Mouse (Mus musculus) layer of hippocampus, postnatal 36 days (tissue): ENCODE measurements at regions not wholly inside any gene's neighbourhood (a gene's known extent, or its start where the extent isn't known, plus 50 kb on each side); places are given as distances from the start of the nearest gene placed in this dataset.

Source experiments
- DNase-seq, 2 experiments: peaks; one replicate each; pipeline ENCODE4 v3.0.0; 2022

GRCm38 (mm10) chr17:88910144-88910543, 118.4 kb upstream of the Lhcgr start:
- DNase-seq, result no peak

GRCm38 (mm10) chr17:88901742-88902141, 110.0 kb upstream of the Lhcgr start:
- DNase-seq, result no peak

- no peak for DNase-seq
Measured at GRCm38 (mm10) chr17:88900904-88901303, 109.1 kb upstream of the Lhcgr start.

GRCm38 (mm10) chr17:88898705-88899668, 107.2 kb upstream of the Lhcgr start:
- no peak for DNase-seq

DNA sequence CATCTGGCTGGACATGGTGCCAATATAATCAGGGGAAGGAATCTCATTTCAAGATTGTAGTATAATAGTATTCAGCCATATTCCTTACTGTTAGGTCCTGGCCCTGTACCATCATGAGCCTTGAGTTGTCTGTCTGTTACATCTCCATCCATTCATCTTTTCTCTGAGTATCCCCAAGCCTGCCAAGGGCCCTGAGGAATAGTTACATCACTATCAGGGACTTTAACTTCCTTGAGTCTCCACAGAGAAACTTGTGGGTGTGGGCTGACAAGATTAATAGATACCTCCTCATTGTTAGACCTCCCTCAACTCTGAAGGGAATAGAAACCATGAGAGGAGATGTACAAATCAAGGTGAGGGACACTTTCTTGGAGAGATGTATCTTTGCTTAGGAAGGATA, 101.7 kb upstream of the Lhcgr start:
- DNase-seq, result no peak

DNA sequence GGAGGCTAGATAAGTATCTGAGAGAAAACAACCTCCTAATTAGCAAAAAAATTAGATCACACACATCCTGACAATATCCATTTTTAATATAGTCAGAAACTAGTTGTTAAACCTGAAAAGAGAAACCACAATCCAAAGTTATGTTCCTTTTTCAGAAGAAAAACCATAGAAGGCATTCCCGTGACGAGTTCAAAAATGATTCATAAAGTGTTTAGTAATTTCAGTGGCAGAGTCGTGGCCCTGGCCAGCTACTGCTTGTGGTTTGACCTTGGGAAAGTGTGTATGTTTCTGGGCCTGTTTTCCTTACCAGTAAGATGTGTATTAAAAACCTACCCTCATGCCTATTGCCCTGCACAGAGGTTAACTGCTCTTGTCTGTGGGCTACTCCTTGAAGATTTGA, 93.7 kb upstream of the Lhcgr start:
- DNase-seq, result no peak

DNA sequence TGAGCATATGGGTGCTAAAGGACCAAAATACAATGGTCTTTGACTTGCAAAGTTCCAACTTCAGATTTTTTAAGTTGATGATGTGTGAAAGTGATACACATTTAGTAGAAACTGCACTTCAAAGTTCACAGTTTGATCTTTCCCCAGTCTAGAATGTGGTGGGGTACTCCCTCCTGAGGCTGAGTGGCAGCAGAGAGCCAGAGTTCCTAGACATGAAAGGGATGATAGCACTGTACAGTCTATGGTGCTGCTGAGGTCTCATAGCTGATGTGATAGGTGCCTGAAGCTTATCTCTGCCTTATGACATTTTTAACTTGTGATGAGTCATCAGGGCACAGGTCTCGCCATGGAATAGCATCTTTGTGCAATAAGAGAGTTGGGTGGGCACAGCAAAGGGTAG, 87.9 kb upstream of the Lhcgr start:
- no peak for DNase-seq

DNA sequence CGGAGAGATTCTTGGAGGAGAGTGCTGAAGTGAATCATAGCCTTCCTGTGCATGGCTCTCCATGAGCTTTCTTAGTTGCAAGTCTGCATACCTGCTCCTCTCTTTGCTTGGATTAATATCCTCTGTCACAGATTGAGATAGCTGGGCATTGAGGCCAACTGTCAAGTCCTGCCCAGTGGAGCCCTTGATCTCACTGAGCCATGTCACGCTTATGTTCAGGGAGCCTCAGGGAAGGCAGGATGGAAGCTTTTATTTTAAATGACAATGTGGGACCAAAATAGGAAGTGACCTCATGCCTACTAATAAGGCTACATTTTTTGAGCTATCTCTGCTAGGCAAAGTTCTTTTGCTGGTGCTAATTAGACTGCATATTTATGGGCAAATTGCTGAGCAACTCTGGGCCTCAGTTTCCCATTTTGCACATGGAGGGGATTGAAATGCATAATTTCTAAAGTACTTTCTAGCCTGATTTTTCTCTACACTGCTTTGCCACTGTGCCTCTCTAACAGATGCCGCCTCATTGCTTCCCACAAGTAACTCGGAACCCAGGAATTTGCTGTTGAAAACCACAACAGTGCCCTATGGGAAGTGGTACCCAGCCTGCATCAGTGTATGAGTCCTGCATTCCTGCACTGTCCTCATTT, 78.7 kb upstream of the Lhcgr start:
- DNase-seq, result no peak

- no peak for DNase-seq
Measured at GRCm38 (mm10) chr17:88864631-88865030, 72.8 kb upstream of the Lhcgr start.

- no peak for DNase-seq
Measured at GRCm38 (mm10) chr17:88864214-88864613, 72.4 kb upstream of the Lhcgr start.

GRCm38 (mm10) chr17:88861128-88861527, 69.3 kb upstream of the Lhcgr start:
- no peak for DNase-seq

- DNase-seq, result no peak
Measured at GRCm38 (mm10) chr17:88860576-88860975, 68.8 kb upstream of the Lhcgr start.

DNA sequence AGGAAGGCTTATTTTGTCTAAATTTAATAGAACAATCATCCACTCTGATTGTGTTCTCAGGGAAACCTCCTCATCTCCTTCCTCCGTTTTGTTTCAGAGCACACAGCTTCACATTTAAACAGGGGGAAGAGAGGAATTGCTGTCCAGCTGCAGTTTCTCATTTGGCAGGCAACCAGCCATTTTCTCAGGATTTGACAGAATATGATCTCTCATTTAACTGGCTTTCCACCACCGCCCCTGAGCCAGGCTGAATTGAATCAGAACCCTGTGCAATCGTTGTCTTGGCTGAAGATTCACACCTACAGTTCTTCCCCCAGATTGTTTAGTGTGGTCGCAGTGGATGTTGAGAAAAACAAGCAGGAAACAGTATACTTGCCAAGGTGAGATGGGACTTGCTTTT, 66.9 kb upstream of the Lhcgr start:
- DNase-seq, result peak in 1 of 2 experiments; percentile 7

GRCm38 (mm10) chr17:88847255-88847654, 55.5 kb upstream of the Lhcgr start:
- DNase-seq, result peak; percentile 4 to 5

GRCm38 (mm10) chr17:88845278-88845677, 53.5 kb upstream of the Lhcgr start:
- DNase-seq, result no peak
